Mouse (Mus musculus) liver, embryonic 14.5 days (tissue): ENCODE data around the gene Vamp2. TPM values are rescaled to one million over a fixed set of nuclear protein-coding genes. Genes with fewer than 3 reads are reported as not detected.

Source experiments
- ATAC-seq: fragments of 200-750 bp; cut with Nextera tagmentation; 2 replicates; pipeline ENCODE4 v1.8.0; 2017; ENCODE audit warnings: moderate number of reproducible peaks, mild to moderate bottlenecking, moderate library complexity; ENCODE audit not compliant: insufficient read depth
- DNase-seq, 3 experiments: peaks; one replicate each; pipeline ENCODE4 v3.0.0-alpha.2; 2012 to 2013; ENCODE audit warnings: low read depth in 3 of 3, low spot score in 3 of 3
- H3K27ac ChIP-seq: fragments of 300-500 bp; sonication (generic); 2 replicates; pipeline ENCODE4 v1.5.1; 2014; ENCODE audit warnings: moderate library complexity, mild to moderate bottlenecking, control low read depth, inconsistent platforms
- H3K27me3 ChIP-seq: fragments of 300-500 bp; sonication (generic); 2 replicates; pipeline ENCODE4 v1.6.1; 2014; ENCODE audit warnings: mild to moderate bottlenecking, low read length, moderate library complexity; ENCODE audit not compliant: control insufficient read depth, insufficient read depth
- H3K36me3 ChIP-seq: fragments of 300-500 bp; sonication (generic); replicated peaks from 2 replicates; pipeline ENCODE4 v1.6.1; 2014; ENCODE audit warnings: low read depth; ENCODE audit not compliant: control insufficient read depth, insufficient read depth
- H3K4me1 ChIP-seq, 2 experiments: fragments of 200-500 bp in 1 of 2; fragments of 300-500 bp in 1 of 2; sonication (generic) in 1 of 2; replicated peaks; 2 replicates each; pipeline ENCODE4 v1.6.1; 2012 to 2014; ENCODE audit warnings: antibody characterized with exemption in 1 of 2, inconsistent platforms in 1 of 2, low read length in 1 of 2; ENCODE audit not compliant: control insufficient read depth in 2 of 2, insufficient read depth in 2 of 2
- H3K4me2 ChIP-seq: fragments of 300-500 bp; sonication (generic); 2 replicates; pipeline ENCODE4 v1.6.1; 2014; ENCODE audit warnings: low read depth, mild to moderate bottlenecking, control low read depth, moderate library complexity
- H3K4me3 ChIP-seq, 2 experiments: fragments of 200-500 bp in 1 of 2; fragments of 300-500 bp in 1 of 2; sonication (generic) in 1 of 2; 2 replicates each; pipeline ENCODE4 v1.5.1; 2012 to 2014; ENCODE audit warnings: low read depth in 2 of 2, low read length in 2 of 2, mild to moderate bottlenecking in 2 of 2, control low read depth in 1 of 2, inconsistent platforms in 1 of 2, moderate library complexity in 1 of 2; ENCODE audit not compliant: insufficient read depth in 1 of 2
- H3K9ac ChIP-seq: fragments of 300-500 bp; sonication (generic); replicated peaks from 2 replicates; pipeline ENCODE4 v1.6.1; 2014; ENCODE audit warnings: mild to moderate bottlenecking, control low read depth, moderate library complexity
- H3K9me3 ChIP-seq: fragments of 300-500 bp; sonication (generic); 2 replicates; pipeline ENCODE4 v1.6.1; 2016; ENCODE audit warnings: low read length, mixed read lengths; ENCODE audit not compliant: control insufficient read depth
- CTCF ChIP-seq: IDR thresholded peaks from 2 replicates; pipeline ENCODE4 v1.5.1; 2016; ENCODE audit warnings: antibody characterized with exemption, low read depth, control low read depth
- EP300 ChIP-seq: IDR thresholded peaks from 2 replicates; pipeline ENCODE4 v1.6.1; 2016; ENCODE audit warnings: antibody characterized with exemption, low read depth
- WGBS: fragments of 180-500 bp; shearing (Covaris S2); extraction: QIAGEN DNeasy Blood & Tissue Kit; methylation state at CpG from one replicate; pipeline ENCODE4 v1.1.7; 2014; ENCODE audit not compliant: insufficient replicate concordance; 5-methylcytosine and 5-hydroxymethylcytosine counted together
- polyA plus RNA-seq, 2 experiments: library from polyadenylated mRNA; depleted of rRNA in 1 of 2; stranded (reverse) in 1 of 2; unstranded in 1 of 2; fragments of >200 nt; fragmentation: Nextera tagmentation in 1 of 2; extraction: Ambion mirVana in 1 of 2; gene quantifications; 2 replicates each; pipeline versions ENCODE4 v1.2.1 to v1.2.3; 2012 to 2014

Vamp2 gene
- polyA plus RNA-seq, 2 experiments, result 11.4 to 23.1 TPM

- TF ChIP-seq EP300 (no peak), CTCF (no peak)
- no peaks in the 10 kb centered on the region for H3K27me3 ChIP-seq
- peaks cover 21 to 30% of the 10 kb centered on the region in 2 experiments for H3K4me1 ChIP-seq
- no peak overlapping the region for H3K9ac ChIP-seq
- no peak for DNase-seq
- H3K9me3 ChIP-seq, result no peaks in the 10 kb centered on the region
- no peak overlapping the region for H3K4me2 ChIP-seq
- peaks cover 8% of the 10 kb centered on the region for H3K36me3 ChIP-seq
- no peak overlapping the region for H3K27ac ChIP-seq
- H3K4me3 ChIP-seq, result no peak overlapping the region
- WGBS, result 76% methylated on average over 21 of the region's 21 CpGs
- ATAC-seq, result no peak
These were observed 13.5 kb downstream of the Vamp2 start for GRCm38 (mm10) chr11:69101604-69102402.

GRCm38 (mm10) chr11:69102403-69102725 is 14.1 kb downstream of the Vamp2 start:
- no peaks in the 10 kb centered on the region for H3K9me3 ChIP-seq
- no peak overlapping the region for H3K9ac ChIP-seq
- no peaks in the 10 kb centered on the region for H3K27me3 ChIP-seq
- H3K4me1 ChIP-seq, result peaks cover 17 to 26% of the 10 kb centered on the region in 2 experiments
- ATAC-seq (no peak), DNase-seq (no peak)
- no peak for TF ChIP-seq EP300
- TF ChIP-seq CTCF, result no peak
- no peak overlapping the region for H3K4me3 ChIP-seq
- no peak overlapping the region for H3K4me2 ChIP-seq
- H3K36me3 ChIP-seq, result peaks cover 8% of the 10 kb centered on the region
- no peak overlapping the region for H3K27ac ChIP-seq
- WGBS, result 86% methylated on average over 7 of the region's 7 CpGs

- peaks cover 9 to 19% of the 10 kb centered on the region in 2 experiments for H3K4me1 ChIP-seq
- no peak overlapping the region for H3K4me2 ChIP-seq
- WGBS, result 88% methylated on average over 14 of the region's 14 CpGs
- no peak overlapping the region for H3K4me3 ChIP-seq
- H3K27ac ChIP-seq, result no peak overlapping the region
- no peak for DNase-seq
- H3K36me3 ChIP-seq, result peaks cover 8% of the 10 kb centered on the region
- H3K9ac ChIP-seq, result no peak overlapping the region
- no peaks in the 10 kb centered on the region for H3K27me3 ChIP-seq
- no peak for TF ChIP-seq EP300
- TF ChIP-seq CTCF, result no peak
- no peak for ATAC-seq
- H3K9me3 ChIP-seq, result no peaks in the 10 kb centered on the region
These were observed 14.8 kb downstream of the Vamp2 start for GRCm38 (mm10) chr11:69103121-69103520.

GRCm38 (mm10) chr11:69103531-69104435 is 15.5 kb downstream of the Vamp2 start:
- Histone ChIP-seq H3K27me3 (no peaks in the 10 kb centered on the region), H3K4me1 (peaks cover 4 to 14% of the 10 kb centered on the region in 2 experiments)
- WGBS, result 77% methylated on average over 15 of the region's 15 CpGs

DNA sequence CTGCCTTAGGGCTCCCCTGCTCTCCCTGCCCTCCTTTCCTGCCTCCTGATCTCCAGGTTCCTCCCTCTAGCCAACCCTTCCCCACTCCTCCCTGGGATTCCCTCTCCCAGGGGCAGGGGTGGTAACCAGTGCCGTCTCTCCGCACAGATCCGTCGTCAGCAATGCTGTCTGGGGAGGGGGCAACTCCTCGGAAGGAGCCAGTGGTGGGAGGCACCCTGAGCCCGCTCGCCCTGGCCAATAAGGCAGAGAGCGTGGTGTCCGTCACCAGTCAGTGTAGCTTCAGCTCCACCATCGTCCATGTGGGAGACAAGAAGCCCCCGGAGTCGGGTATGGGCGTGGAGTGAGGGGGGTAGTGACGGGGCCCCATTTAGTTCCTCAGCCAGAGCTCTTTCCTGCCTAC is 16.2 kb downstream of the Vamp2 start:
- Histone ChIP-seq H3K27me3 (no peaks in the 10 kb centered on the region), H3K4me1 (peaks cover 0 to 8% of the 10 kb centered on the region in 2 experiments; a peak in 2 of 4 replicates), H3K9ac (no peak overlapping the region), H3K4me3 (no peak overlapping the region), H3K4me2 (no peak overlapping the region), H3K9me3 (no peaks in the 10 kb centered on the region), H3K27ac (no peak overlapping the region), H3K36me3 (peaks cover 8% of the 10 kb centered on the region)
- 81% methylated on average over 14 of the region's 14 CpGs for WGBS
- DNase-seq, result no peak
- no peak for ATAC-seq
- TF ChIP-seq CTCF, result no peak
- TF ChIP-seq EP300, result no peak

More at GRCm38 (mm10) chr11:69103531-69104435, 15.5 kb downstream of the Vamp2 start:
- Histone ChIP-seq H3K4me3 (no peak overlapping the region), H3K4me2 (no peak overlapping the region), H3K27ac (no peak overlapping the region), H3K36me3 (peaks cover 8% of the 10 kb centered on the region), H3K9ac (no peak overlapping the region), H3K9me3 (no peaks in the 10 kb centered on the region)
- DNase-seq (no peak), ATAC-seq (no peak)
- no peak for TF ChIP-seq CTCF
- TF ChIP-seq EP300, result no peak
